Mouse (Mus musculus) c-Kit-negative CD71-positive TER-119-positive erythroid progenitor cells, embryonic 14.5 days (primary cell): ENCODE measurements around the gene Togaram2.
"Not testable (repeated sequence)": the region's sequence is repeated elsewhere in the genome, so short reads cannot be mapped to it uniquely, and the experiment has no call there.

Experiments used
- DNase-seq: peaks from one replicate; pipeline ENCODE4 v3.0.0-alpha.2; 2013; ENCODE audit warnings: low read depth, low spot score

Gene Togaram2

GRCm38 (mm10) chr17:71730655-71731054 is 57.6 kb downstream of the Togaram2 start:
- no peak for DNase-seq

- no peak for DNase-seq
Measured at GRCm38 (mm10) chr17:71736442-71736841, 63.4 kb downstream of the Togaram2 start.

GRCm38 (mm10) chr17:71742156-71742555 is 69.1 kb downstream of the Togaram2 start:
- no peak for DNase-seq

GRCm38 (mm10) chr17:71742935-71743334 is 69.9 kb downstream of the Togaram2 start:
- DNase-seq, result no peak

- DNase-seq, result no peak
Measured at GRCm38 (mm10) chr17:71746114-71746513, 73.1 kb downstream of the Togaram2 start.

GRCm38 (mm10) chr17:71747561-71747960 is 74.5 kb downstream of the Togaram2 start:
- DNase-seq, result no peak

- no peak for DNase-seq
Measured at GRCm38 (mm10) chr17:71749616-71750168, 76.6 kb downstream of the Togaram2 start.

GRCm38 (mm10) chr17:71752831-71753230 is 79.8 kb downstream of the Togaram2 start, which contains the start of gene Pcare:
Gene Pcare (minus strand): TSS chr17:71752894.
- DNase-seq, result no peak

GRCm38 (mm10) chr17:71760536-71760935 is 87.5 kb downstream of the Togaram2 start:
- DNase-seq, result no peak

GRCm38 (mm10) chr17:71768173-71768572 is 95.1 kb downstream of the Togaram2 start, which contains the start of gene Clip4:
Gene Clip4 (plus strand): TSS chr17:71768473.
- DNase-seq, result not testable (repeated sequence)

GRCm38 (mm10) chr17:71769564-71769963 is 96.5 kb downstream of the Togaram2 start:
- DNase-seq, result no peak

- no peak for DNase-seq
Measured at GRCm38 (mm10) chr17:71770696-71771095, 97.6 kb downstream of the Togaram2 start.

GRCm38 (mm10) chr17:71774173-71774572 is 101.1 kb downstream of the Togaram2 start:
- no peak for DNase-seq

GRCm38 (mm10) chr17:71775279-71775678 is 102.2 kb downstream of the Togaram2 start:
- no peak for DNase-seq

- no peak for DNase-seq
Measured at GRCm38 (mm10) chr17:71778696-71779095, 105.6 kb downstream of the Togaram2 start.
